Mouse (Mus musculus) spleen, postnatal 0 days (tissue): ENCODE results near the gene Sash3. TPM values are rescaled to one million over a fixed set of nuclear protein-coding genes. Genes with fewer than 3 reads are reported as not detected.

Source experiments
- polyA plus RNA-seq: library from polyadenylated mRNA; unstranded; fragments of >200 nt; fragmentation: Nextera tagmentation; extraction: Ambion mirVana; gene quantifications from 2 replicates; pipeline ENCODE4 v1.2.1, GENCODE M21; 2015

Gene Sash3
- polyA plus RNA-seq = 16.5 and 23.6 TPM in 2 replicates

GRCm38 (mm10) chrX:48146262-48146661 is at the start of gene Sash3:
TSS of gene Sash3 (plus strand) at chrX:48146436.

DNA sequence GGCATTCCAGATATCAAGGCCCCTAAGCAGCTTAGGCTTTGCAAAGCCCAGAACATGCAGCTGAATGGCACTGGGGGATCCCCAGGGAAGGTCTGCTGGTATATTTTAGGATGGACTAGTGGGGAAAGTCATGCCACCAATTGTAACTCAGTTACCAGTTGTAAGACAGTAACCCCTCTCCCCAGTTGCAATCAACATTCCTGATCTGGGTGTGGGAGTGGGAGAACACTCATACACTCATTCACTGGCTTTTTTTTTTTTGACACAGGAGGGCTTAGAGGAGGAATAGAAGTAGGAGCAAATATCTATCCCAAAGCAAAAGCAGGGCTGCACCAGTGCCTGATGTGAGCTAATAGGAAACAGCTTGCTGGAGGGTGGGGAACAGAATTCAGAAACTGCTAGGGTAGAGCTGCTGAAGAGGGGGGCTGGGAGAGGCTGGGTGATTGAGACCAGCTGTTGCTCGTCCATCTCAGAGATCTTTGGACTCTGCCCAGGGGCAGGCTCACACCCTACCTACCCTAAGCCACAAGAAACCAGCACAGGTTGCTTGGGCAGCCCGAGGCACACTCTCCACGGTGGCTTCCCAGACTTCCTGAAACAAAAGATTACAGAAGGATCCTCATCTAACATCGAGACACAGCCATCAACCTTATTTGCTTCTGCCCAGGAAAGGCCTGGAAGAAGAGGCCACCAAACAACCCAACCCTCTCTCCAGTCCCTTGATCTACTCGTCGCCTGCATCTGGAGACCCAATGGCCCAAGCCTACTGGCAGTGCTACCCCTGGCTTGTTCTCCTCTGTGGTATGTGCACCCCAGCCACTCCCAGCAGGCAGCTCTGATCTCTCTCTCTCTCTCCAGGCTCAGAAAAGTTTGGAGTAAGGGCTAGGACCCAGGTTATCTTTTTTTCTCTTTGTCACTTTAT is 37.6 kb upstream of the Sash3 start, which contains the start of gene Xpnpep2:
Gene Xpnpep2, plus strand, starts transcription at position 332 of the 922 bp plus-strand sequence.

DNA sequence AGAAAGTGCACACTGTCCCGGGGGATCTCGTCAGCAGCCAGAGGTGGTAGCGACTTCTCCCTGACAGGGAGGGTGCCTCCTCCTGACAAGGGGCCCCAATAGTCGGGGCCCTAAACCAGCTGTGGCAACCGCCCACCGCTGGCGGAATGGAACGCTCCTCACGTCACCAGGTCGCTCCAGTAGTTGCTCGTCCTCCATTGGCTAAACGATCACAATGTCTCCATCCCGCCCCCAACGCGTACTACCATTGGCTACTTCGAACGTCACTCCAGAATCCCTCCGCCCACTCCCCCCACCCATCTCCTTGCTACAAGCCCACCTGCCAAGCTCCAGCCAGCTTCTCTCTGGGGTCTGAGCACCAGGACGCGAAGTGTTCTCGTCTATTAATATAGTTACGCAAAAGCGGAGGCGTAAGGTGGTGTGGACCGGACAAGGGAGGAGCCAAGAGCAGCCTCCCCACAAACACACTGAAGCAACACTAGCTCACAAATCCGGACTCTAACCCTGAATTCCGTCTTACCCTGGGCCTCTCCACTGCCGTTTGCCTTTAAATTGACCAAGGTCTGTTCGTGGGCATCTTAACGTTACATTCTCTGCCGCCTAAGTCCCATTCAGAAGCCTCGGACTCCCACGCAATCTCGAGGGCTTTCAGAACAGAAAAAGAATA is 62.4 kb downstream of the Sash3 start, which contains the start of gene Zdhhc9:
Gene Zdhhc9, minus strand, starts transcription at position 360 of the 667 bp plus-strand sequence.

Other genes starting within 250 kb of the Sash3 start
- gene Ocrl, start 234.0 kb upstream of the Sash3 start, polyA plus RNA-seq = 7.5 and 9.7 TPM in 2 replicates
- 0.42 and 0.80 TPM in 2 replicates for gene Apln, start 111.6 kb upstream of the Sash3 start, polyA plus RNA-seq
- gene Xpnpep2, start 37.7 kb upstream of the Sash3 start, polyA plus RNA-seq = 0.41 and 0.58 TPM in 2 replicates
- 2.1 and 2.9 TPM in 2 replicates for gene Zdhhc9, start 62.4 kb downstream of the Sash3 start, polyA plus RNA-seq
- 17.5 and 17.9 TPM in 2 replicates for gene Utp14a, start 110.4 kb downstream of the Sash3 start, polyA plus RNA-seq
- gene Bcorl1, start 194.9 kb downstream of the Sash3 start, polyA plus RNA-seq = 2.5 and 3.0 TPM in 2 replicates